Mouse (Mus musculus) adrenal gland (tissue): ENCODE results near the gene Myadml2.

Experiments
- intact Hi-C: fragments of 180-260 bp; cut with DNase I; formaldehyde crosslinking; loops from one replicate; pipeline ENCODE4 v1.15.1; 2025

Myadml2 gene

GRCm38 (mm10) chr11:120630881-120631725 lies 16.9 kb downstream of the Myadml2 start:
- intact Hi-C loops = no loop called here

GRCm38 (mm10) chr11:120630401-120630871 lies 17.5 kb downstream of the Myadml2 start:
- intact Hi-C loops = no loop called here

GRCm38 (mm10) chr11:120629911-120630310 lies 18.0 kb downstream of the Myadml2 start:
- intact Hi-C loops = no loop called here

GRCm38 (mm10) chr11:120629341-120629730 lies 18.6 kb downstream of the Myadml2 start:
- intact Hi-C loops = no loop called here

- intact Hi-C loops = no loop called here
These were observed 19.2 kb downstream of the Myadml2 start for GRCm38 (mm10) chr11:120628601-120629340.

GRCm38 (mm10) chr11:120627468-120628300 lies 20.3 kb downstream of the Myadml2 start:
- intact Hi-C loops = no loop called here

GRCm38 (mm10) chr11:120626785-120627467 lies 21.0 kb downstream of the Myadml2 start:
- intact Hi-C loops = no loop called here

GRCm38 (mm10) chr11:120625152-120625775 lies 22.7 kb downstream of the Myadml2 start, which contains the start of gene Sirt7:
TSS of gene Sirt7 (minus strand) at chr11:120625240.
- intact Hi-C loops = loop anchor here (2.0 kb wide), 1 partner anchor 88 kb away; the partner anchor contains the start of genes Cenpx and Lrrc45

GRCm38 (mm10) chr11:120624680-120625111 lies 23.3 kb downstream of the Myadml2 start:
- intact Hi-C loops = loop anchor here (2.0 kb wide), 1 partner anchor 88 kb away; the partner anchor contains the start of genes Cenpx and Lrrc45

- intact Hi-C loops = loop anchor here (2.0 kb wide), 1 partner anchor 89 kb away; the partner anchor contains the start of genes Cenpx and Lrrc45
These were observed 23.8 kb downstream of the Myadml2 start for GRCm38 (mm10) chr11:120623961-120624679.

GRCm38 (mm10) chr11:120622805-120623204 lies 25.2 kb downstream of the Myadml2 start:
- intact Hi-C loops = no loop called here

- intact Hi-C loops = no loop called here
These were observed 27.8 kb downstream of the Myadml2 start for GRCm38 (mm10) chr11:120620195-120620594.

GRCm38 (mm10) chr11:120618619-120619535 lies 29.1 kb downstream of the Myadml2 start:
- intact Hi-C loops = no loop called here

- intact Hi-C loops = no loop called here
These were observed 30.3 kb downstream of the Myadml2 start, which contains the start of gene Pcyt2 for GRCm38 (mm10) chr11:120617519-120618112. TSS of gene Pcyt2 (minus strand) at chr11:120617936.

GRCm38 (mm10) chr11:120616617-120617294 lies 31.2 kb downstream of the Myadml2 start:
- intact Hi-C loops = no loop called here

- intact Hi-C loops = no loop called here
These were observed 32.3 kb downstream of the Myadml2 start for GRCm38 (mm10) chr11:120615606-120616203.

- intact Hi-C loops = no loop called here
These were observed 32.8 kb downstream of the Myadml2 start for GRCm38 (mm10) chr11:120615167-120615566.
